Mouse (Mus musculus) forebrain, embryonic 16.5 days (tissue): ENCODE measurements at regions not wholly inside any gene's neighbourhood (a gene's known extent, or its start where the extent isn't known, plus 50 kb on each side); places are given as distances from the start of the nearest gene placed in this dataset.
"Not testable (repeated sequence)": the region's sequence is repeated elsewhere in the genome, so short reads cannot be mapped to it uniquely, and the experiment has no call there.

ENCODE experiments used
- ATAC-seq: fragments of 200-750 bp; cut with Nextera tagmentation; 2 replicates; pipeline ENCODE4 v1.8.0; 2017; ENCODE audit warnings: mild to moderate bottlenecking, moderate library complexity
- H3K27ac ChIP-seq: fragments of 300-500 bp; sonication (generic); 2 replicates; pipeline ENCODE4 v1.5.1; 2014; ENCODE audit warnings: low read length, control low read depth
- H3K27me3 ChIP-seq: fragments of 300-500 bp; sonication (generic); replicated peaks from 2 replicates; pipeline ENCODE4 v1.6.1; 2014; ENCODE audit warnings: low read length; ENCODE audit not compliant: control insufficient read depth, insufficient read depth
- H3K36me3 ChIP-seq: fragments of 300-500 bp; sonication (generic); 2 replicates; pipeline ENCODE4 v1.6.1; 2014; ENCODE audit not compliant: control insufficient read depth, insufficient read depth
- H3K4me1 ChIP-seq: fragments of 300-500 bp; sonication (generic); replicated peaks from 2 replicates; pipeline ENCODE4 v1.6.1; 2014; ENCODE audit warnings: low read length; ENCODE audit not compliant: control insufficient read depth, insufficient read depth
- H3K4me2 ChIP-seq: fragments of 300-500 bp; sonication (generic); 2 replicates; pipeline ENCODE4 v1.6.1; 2014; ENCODE audit warnings: mild to moderate bottlenecking, low read length, control low read depth
- H3K4me3 ChIP-seq: fragments of 300-500 bp; sonication (generic); replicated peaks from 2 replicates; pipeline ENCODE4 v1.5.1; 2014; ENCODE audit warnings: mild to moderate bottlenecking, low read length, control low read depth
- H3K9ac ChIP-seq: fragments of 300-500 bp; sonication (generic); replicated peaks from 2 replicates; pipeline ENCODE4 v1.6.1; 2014; ENCODE audit warnings: low read depth, low read length, control low read depth
- H3K9me3 ChIP-seq: fragments of 300-500 bp; sonication (generic); 2 replicates; pipeline ENCODE4 v1.6.1; 2016; ENCODE audit warnings: low read length; ENCODE audit not compliant: control insufficient read depth
- WGBS: fragments of 180-500 bp; shearing (Covaris S2); extraction: QIAGEN DNeasy Blood & Tissue Kit; methylation state at CpG from one replicate; pipeline ENCODE4 v1.1.7; 2014; 5-methylcytosine and 5-hydroxymethylcytosine counted together

DNA sequence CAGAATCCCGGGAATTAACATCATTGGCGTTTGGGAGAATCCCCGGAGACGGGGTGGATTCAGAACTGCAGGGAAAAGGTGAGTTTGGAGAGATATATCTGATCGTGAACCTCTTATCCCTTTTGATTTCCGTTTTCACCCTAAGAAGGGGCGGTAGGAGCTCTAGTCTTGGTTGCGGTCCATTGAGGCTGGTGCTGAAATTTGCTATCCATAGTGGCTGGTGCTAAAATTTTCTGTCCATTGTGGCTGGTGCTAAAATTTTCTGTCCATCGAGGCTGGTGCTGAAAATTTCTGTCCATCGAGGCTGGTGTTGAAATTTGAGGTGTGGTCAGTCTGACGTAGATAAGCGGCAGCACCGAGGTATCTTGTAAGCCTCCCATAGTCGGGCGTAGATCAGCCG lies 834.1 kb upstream of the Snrpn start:
- H3K4me1 ChIP-seq, H3K9me3 ChIP-seq, H3K4me3 ChIP-seq, H3K27me3 ChIP-seq, H3K36me3 ChIP-seq, H3K27ac ChIP-seq, H3K4me2 ChIP-seq, H3K9ac ChIP-seq, ATAC-seq: not testable (repeated sequence)
- WGBS, result 83% methylated on average over 16 of the region's 16 CpGs

DNA sequence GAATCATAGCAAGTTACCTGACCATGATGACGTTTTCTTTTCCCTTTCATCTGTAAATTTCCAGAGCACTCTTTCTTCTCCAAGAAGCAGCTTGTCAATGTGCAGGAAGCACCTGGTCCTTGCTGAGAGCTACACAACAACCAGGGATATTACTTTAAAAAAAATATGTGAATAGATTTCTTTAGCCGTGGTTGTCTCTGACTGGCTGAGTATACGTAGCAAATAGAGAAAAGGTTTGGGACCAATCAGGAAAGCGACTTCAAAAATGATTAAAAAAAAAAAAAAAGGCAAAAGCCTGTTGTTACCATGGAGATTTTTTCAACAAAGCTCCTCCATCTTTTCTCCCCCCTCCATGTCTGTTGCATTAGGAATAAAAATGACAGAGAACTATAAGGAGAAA lies 821.2 kb upstream of the Snrpn start:
- WGBS, result 67% methylated on average over 4 of the region's 4 CpGs

DNA sequence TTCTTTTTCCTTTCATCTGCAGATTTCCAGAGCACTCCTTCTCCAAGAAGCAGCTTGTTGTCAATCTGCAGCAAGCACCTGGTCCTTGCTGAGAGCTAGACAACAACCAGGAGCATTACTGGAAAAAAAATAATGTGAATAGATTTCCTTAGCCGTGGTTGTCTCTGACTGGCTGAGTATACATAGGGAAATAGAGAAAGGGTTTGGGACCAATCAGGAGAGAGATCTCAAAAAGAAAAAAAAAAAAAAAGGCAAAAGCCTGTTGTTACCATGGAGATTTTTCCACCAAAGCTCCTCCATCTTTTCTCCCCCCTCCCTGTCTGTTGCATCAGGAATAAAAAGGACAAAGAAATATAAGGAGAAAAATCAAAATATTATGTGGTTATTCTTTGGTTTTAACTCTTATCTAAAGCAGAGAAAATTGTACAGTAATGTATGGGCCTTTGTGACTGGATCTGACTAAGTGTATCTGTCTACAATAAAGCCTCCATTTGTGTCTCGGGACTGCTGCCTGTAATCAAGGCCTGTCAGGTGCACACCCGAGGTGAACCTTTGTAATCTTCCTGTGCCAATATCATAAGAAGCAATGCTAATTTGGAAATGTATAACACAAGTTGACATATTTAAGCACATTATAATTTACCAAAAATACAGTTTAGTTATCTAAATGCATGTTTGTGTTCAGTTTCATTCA lies 799.9 kb upstream of the Snrpn start:
- WGBS, result 56% methylated on average over 3 of the region's 3 CpGs
- no peaks in the 10 kb centered on the region for H3K36me3 ChIP-seq
- no peaks in the 10 kb centered on the region for H3K9me3 ChIP-seq
- ATAC-seq, result peak; percentile 90
- no peak overlapping the region; the same call in 1 of the 2 replicates for H3K27ac ChIP-seq
- no peaks in the 10 kb centered on the region for H3K4me1 ChIP-seq
- H3K4me2 ChIP-seq, result peak overlapping the region; percentile 25; the same call in 1 of the 2 replicates
- no peak overlapping the region for H3K9ac ChIP-seq
- H3K27me3 ChIP-seq, result no peaks in the 10 kb centered on the region
- peak overlapping the region; percentile 23; the same call in 1 of the 2 replicates for H3K4me3 ChIP-seq

More for the DNA sequence above, 821.2 kb upstream of the Snrpn start:
- no peak for ATAC-seq
- peak overlapping the region; percentile 0; the same call in 1 of the 2 replicates for H3K4me3 ChIP-seq
- H3K4me1 ChIP-seq, result no peaks in the 10 kb centered on the region
- H3K9ac ChIP-seq, result no peak overlapping the region
- no peak overlapping the region for H3K27ac ChIP-seq
- no peaks in the 10 kb centered on the region for H3K27me3 ChIP-seq
- H3K36me3 ChIP-seq, result no peaks in the 10 kb centered on the region
- no peak overlapping the region for H3K4me2 ChIP-seq
- H3K9me3 ChIP-seq, result no peaks in the 10 kb centered on the region; the same call in 1 of the 2 replicates
